Mouse (Mus musculus) adrenal gland, adult 8-10 months (tissue): ENCODE measurements around the gene St6galnac5. TPM values are rescaled to one million over a fixed set of nuclear protein-coding genes. Genes with fewer than 3 reads are reported as not detected.

Source experiments
- DNase-seq: peaks from one replicate; pipeline ENCODE4 v3.0.0; 2022
- total RNA-seq, 4 experiments: library from RNA; stranded (reverse); gene quantifications; 2 replicates each; pipeline ENCODE4 v1.2.4; 2022

Gene St6galnac5
- total RNA-seq, 4 experiments from 2014 or later, result 0.49 to 1.2 (median 0.82) TPM

DNA sequence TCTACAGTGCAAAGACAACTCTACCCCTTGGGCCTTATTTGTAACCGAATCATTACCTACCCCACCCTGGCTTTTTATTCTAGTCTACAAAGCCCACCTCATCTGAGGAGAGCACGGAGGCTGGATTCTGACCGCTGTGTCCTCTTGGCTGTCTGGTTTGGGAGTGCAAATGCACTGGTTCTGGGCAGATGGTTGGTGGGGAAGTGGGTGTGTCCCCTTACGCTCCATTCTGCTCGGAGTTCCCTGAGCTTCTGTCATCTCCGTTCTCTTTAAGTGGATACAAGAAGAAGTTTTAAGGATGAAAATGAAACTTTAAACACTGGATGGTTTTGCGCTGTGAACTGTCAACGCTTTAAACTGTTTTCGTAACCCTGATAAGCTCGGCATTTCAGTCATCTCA is 68.9 kb downstream of the St6galnac5 start:
- DNase-seq, result no peak

DNA sequence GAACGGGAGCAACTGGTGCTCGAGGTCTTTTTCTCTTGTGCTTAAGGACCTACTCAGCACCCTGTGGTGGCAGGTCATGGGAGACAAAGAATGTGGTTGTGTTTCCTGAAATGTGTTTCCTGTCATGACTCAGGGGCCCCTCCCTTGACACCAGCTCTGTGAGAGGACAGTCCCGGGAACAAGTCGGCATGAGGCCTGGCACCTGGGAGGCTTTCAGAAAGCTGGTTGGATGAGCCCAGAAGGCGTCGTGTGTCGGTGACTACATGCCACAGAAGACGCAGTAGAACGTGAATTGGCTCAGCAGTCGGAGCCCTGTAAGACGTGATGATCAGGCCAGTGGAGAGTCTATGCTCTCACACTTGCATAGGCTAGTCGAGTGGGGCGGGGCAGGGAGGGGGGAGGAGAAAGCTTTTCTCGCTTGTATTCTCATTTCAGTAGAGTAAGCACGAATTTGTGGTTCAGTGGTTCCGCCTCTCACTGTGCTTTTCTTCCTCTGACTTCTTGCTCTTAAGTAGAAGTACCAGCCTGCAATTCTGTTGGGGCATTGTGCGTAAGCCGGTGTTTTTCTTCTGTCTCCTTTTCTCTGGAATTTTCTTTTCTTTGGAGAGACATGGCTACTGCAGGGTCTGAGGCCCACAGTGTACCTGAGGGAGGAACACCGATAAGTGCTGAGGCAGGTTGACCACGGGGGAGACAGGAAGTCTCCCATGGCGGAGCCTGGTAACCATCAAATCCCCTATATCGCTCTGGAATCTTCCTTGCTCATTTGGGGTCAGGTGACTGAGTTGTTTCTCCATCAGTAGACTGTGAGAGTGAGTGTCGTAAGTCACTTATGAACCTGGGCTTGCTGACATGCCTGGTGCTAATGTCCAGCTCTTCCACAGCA is 69.6 kb downstream of the St6galnac5 start:
- DNase-seq, result no peak

DNA sequence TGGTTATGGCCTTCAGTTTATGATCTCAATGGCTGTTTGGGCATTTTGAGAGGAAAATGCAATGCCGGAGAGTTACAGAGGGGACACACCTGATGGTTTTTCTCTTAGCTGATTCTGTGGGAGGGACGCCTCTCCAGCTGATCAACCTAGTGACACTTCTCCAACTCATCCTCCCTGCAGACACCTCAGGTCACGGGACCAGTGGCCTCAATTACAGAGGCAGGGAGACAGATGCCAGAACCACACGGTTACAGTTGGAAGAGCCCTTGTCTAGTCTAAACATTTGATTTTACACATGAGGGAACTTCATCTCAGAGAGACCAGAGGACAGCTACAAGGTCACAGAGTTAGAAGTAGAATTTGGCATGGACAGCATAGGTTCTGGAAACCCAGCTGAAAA is 70.5 kb downstream of the St6galnac5 start:
- no peak for DNase-seq

DNA sequence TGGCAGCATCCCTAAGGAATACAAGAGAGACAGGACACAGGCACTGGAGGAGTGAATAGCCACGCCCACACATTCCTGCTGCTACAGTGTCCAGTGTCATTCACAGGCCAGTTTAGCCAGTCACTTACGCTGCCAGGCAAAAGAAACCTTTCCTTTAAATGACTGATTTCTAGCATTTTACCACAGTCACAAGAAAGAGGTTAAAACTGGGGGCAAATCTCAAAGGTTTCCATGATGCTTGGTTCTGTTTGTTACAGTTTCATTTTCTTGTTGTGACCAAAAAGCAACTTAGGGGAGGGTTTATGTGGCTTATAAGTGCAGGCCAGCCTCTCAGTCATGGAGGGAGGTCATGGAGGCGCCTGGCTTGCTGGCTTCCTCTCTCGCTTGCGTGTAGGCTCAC is 74.4 kb downstream of the St6galnac5 start:
- DNase-seq, result no peak

DNA sequence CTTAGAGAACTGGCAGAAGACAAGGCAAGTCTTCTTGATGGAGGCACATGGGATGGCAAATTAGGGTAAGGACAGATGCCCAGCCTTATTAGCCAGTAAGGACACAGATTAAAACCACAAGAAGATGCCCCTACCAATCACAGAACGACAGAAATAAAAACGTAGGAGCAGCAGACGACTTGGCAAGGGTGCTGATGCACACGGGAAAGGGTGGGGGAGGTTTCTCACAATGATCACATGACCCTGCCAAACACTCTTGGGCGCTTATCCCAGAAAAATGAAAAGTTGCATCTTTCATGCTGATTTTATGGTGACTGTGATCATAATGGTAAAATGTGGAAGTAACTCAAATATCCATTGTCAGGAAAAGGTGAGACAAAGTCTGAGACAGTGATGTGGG is 75.0 kb downstream of the St6galnac5 start:
- DNase-seq, result no peak

DNA sequence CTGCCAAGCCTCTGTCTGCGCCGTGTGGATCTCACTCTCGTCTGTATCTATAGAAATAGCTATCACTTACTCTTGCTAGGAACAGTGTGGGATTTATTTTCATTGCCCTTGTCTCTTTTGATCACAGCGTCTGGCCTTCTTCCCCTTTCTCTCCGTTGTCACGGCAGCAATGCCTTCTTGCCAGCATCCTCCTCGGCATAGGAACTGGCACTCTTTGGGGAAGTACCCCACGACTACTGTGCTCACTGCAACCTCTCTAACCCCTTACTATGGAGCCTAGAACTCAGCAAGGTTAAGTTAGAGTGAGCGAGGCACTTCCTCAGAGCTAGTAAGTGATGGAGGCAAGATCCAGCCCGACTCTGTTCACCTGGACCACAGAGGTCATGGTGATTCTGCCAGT is 76.2 kb downstream of the St6galnac5 start:
- DNase-seq, result no peak

DNA sequence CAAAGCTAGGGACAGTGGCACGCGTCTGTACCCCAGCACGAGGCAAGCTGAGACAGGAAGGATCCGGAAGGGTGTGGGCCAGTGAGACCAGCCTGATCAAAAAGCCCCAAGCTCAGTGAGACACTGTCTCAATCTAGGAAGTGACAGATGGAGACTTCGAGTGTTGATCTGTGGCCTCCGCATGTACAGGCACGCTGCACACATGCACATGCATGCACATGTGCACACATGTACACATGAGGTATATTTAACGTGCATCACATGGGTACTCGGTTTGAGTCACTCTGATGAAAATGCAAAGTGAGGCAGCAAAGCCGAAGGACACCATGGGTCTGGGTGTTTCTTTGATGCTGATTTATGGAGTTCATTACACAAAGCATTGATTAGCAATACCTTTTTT is 77.0 kb downstream of the St6galnac5 start:
- no peak for DNase-seq

DNA sequence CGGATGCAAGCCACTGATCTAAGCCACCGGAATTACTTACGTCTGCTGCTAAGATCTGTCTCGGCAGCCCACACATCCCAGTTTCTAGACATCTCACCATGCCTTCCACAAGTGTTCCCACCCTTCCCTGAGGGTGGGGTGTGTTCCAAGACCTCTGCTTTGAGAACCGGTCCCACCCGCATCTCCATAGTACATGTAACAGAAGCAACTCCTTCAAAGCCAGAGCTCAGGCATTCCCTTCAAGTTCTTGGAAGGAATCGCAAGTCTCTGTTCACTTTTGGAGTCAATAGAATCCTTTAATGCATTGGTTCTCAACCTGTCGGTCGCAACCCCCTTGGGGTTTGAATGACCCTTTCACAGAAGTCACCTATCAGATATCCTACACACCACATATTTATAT is 83.1 kb downstream of the St6galnac5 start:
- no peak for DNase-seq

DNA sequence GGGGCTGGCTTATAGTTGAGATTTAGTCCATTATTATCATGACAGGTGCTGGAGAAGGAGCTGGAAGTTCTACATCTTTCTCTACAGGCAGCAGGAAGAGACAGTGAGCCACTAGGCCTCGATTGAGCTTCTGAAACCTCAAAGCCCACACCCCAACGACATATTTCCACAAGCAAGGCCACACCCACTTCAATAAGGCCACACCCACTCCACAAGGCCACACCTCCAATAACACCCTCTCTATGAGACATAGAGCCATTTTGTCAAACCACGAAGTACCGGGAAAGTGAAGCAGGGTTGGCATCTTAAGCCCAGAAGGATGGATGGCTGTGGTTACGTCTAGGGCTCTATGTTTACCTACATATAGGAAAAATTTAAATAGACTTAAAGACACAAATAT is 84.8 kb downstream of the St6galnac5 start:
- DNase-seq, result no peak

DNA sequence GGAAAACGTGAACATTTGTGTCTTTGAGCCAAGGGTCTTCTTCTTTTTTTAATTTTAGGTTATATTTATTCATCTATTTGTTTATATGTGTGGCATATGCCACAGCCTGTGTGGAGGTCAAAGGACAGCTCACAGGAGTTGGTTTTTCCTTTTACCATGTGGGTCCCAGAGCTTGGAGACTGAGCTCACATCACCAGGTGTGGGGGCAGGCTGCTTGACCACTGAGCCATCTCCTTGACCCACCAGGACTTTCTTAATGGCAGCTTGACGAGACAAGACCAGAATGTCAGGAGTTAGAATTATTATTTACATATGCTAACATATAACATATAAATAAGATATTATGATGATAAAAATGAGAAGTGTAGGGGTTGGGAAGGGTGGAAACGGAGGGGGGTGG is 85.9 kb downstream of the St6galnac5 start:
- DNase-seq, result no peak

DNA sequence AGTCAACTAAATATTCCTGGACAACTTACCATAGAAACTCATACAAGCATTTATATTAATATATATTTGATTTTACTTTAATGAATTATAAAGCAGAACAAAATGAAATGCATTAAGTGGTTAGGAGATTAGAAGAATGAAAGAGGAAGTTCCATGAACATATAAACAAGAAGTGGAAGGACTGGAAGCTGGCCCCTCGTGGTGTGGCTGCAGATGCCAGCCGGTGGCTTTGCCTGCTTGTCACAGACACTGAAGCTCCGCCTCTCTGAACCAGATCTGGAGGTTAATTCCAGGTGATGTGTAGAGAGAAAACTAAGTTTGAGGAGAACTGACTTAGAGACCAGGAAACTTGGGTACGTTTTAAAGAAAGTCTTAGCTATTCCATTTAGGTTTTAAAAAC is 87.1 kb downstream of the St6galnac5 start:
- no peak for DNase-seq

DNA sequence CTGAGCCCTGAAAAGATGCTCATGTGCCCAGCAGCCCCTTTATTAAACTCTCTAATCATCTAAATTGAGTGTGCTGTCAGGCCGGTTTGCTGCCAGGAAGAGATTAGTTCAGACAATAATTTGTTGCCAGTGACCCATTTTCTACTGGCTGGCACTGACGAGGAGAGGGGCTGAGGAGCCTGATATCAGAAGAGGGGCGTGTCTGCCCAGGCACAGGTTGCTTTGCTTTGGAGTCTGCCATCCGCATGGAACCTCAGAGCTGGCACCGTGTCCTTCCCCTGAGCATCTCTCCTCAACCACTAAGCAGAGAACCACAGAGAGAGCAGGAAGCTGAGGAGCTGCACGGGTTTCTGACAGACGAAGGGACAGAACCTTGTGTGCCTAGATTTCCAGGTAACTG is 93.9 kb downstream of the St6galnac5 start:
- DNase-seq, result no peak

DNA sequence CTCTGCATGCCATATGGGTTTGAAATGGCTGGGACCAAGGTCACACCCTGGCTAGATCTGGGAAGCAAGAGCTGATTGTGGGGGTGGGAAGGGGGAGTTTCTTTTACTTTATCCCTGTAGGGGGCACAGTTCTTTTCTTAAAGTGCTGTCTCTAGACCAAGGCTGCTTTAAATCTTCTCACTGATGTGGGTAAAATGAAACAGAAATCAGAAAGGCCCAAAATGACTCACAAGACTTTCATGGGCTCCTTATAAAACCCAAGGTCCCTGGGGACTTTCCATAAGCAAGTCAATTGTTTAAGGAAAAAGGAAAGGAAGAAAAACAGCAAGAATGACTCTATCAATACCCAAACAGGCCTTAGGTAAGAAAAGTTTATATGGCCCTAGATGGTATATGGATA is 95.3 kb downstream of the St6galnac5 start:
- DNase-seq, result no peak

DNA sequence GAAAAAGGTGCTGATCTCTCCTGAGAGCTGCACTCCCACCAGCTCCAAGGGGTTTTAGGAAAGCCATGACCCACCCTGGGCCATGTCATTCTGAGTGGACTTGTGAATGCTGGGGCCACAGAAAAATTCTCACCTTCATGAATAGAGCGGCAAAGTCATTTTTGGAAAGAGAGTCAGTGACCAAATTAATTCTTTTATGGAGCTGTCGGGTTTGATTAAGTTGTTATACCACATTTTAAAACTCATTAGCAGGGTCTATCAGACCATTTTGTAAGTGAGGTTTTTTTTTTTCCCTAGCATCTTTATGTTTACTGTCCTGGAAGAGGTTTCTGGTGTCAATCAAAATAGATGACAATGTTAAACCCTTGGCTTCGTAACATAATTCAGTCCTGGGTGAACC is 98.5 kb downstream of the St6galnac5 start:
- DNase-seq, result no peak

DNA sequence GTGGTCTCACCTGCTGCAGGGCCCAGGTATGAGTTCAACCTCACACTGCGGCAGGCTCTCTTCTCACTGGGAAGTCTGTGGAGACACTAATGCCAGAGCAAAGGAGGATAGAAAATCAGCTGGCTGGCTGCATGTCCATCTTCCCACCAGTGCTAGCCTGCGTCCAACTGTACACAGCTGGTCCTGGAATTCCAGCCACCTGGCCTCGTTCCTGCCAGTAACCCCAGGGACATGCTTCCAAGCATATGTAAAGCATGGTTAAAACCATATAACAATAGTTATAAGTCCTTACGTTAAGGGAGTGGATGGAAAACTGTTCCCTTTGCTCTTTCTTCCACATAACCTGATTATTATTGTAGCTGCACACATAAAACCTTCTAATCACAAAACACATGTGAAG is 100.3 kb downstream of the St6galnac5 start:
- no peak for DNase-seq

DNA sequence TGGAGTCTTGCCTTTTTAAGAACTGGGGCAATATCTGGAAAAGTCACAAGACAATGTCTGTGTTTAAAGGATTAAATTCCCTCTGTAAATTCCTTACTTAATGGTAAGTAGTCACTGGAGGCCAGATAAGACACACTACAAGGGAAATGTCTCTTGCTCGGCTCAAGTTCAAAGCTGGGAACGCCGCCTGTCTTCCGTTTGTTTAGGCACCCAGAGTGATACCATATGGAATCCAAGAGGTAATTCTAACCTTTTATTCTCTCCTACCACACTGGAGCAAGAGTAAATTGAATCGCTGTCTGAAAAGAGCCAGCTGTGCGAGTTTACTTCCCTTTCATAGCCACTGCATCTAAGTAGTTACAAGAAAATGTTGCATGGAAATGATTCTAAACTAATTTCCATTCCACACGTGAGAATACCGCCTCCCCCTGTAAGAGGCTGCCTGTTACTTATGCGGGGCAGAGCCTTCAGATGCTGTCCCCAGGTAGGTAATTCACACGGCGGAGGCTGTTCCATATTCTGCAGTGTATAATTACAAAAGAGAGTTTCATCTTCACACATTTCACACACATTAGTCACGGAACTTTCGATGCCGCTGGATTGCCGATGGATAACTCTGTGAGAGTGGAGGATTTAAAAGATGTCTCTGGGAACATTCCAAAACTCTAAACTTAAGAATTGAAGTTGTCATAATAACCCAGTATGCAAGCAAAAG is 101.8 kb downstream of the St6galnac5 start:
- DNase-seq, result no peak

DNA sequence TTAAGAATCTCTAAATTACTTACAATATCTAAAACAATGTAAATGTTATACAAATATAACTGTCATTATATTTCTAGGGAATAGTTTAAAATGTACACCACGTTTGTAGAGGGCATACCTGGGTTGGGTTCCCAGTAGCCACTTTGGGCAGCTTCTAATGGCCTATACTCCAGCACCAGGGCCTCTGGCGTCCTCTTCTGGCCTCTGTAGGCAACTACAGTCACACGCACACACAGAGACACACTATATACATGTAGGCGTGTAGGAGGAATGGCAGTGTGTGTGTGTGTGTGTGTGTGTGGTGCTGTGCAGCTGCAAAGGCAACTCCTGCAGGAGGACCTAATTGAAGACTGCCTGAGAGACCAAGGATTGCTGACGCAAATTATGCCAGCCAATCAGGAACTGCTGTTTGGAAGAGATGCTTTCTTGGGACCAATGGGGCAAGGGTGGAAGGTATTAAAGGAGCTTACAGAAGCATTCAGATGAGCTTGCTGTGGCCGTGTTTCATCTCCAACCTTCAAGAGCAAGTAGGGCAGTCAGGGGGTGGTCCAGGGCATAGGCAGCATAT is 106.2 kb downstream of the St6galnac5 start:
- DNase-seq, result no peak

DNA sequence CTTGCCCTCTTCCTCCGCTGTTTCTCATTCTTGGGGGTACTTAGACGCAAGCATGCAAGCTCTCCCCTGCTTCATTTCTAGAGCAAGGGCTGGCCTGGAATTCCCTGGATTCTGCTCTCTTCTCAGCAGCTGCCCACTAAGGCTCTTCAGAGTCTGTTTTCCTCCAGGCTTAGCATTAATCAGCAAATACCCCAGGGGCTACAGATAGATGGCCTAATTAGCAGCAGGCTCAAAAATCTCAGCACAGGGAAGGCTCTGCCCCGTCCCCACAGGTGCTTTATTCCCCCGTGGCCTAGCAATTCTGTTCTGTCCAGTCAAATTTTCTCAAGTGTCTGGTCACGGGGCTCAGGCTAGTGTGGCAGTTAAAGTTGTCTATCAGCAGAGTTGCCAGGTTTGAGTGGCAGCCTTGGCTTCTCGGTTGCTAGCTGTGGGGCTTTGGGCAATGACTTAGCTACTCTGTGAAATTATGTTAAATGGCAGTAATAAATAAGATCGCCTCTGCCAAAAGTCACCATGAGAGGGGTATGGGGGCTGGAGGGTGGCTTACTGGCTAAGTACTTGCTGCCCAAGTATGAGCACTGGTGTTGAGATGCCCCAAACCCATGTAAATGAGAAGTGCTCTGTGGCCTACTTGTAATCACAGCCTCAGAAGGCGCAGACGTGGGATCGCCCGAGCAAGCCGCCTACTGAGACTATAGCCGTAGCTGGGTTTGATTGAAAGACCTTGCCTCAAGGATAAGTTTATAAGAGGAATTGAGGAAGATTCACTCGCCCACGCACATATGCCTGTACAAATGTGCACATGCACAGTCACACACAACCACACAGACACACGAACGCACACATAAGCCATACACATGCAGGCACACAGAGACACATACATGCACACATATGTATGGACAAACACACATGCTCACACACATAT is 107.4 kb downstream of the St6galnac5 start:
- DNase-seq, result no peak

DNA sequence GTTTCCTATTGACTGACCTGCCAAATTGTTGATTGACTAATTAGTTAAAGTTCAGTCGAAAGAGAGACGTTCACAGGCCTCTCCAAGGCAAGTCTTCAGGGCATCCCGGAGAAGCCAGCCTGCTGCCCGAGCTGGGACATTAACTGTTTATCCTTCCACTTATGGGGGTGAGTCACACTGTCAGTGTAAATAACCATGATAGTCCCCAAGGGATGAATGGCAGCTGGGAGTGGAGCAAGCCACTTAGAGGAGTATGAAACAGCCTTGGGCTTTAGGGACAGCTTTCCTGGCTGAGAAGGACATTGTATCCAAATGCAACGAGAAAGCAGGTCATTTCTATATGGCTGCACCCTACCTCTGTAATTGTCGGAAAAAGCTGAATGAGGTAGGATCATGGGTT is 109.5 kb downstream of the St6galnac5 start:
- DNase-seq, result no peak

DNA sequence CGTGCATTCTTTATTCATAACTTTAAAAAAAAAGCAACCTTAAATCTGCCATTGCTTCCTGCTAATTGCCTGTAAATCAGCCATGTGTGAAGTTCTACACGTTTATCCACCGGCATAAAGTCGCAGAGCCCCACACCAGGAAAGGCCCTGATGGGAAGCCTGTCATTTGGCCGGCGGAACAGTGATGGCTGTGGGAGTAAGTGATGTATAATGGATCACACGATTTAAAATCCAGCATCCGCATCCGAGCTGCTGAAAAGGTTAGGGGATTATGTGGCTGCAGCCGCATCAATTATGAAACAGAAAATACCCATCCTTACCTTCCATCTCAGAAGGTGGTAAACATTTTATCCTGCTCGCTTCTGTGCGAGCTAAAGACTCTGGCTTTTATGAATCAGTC is 110.0 kb downstream of the St6galnac5 start:
- DNase-seq, result no peak

DNA sequence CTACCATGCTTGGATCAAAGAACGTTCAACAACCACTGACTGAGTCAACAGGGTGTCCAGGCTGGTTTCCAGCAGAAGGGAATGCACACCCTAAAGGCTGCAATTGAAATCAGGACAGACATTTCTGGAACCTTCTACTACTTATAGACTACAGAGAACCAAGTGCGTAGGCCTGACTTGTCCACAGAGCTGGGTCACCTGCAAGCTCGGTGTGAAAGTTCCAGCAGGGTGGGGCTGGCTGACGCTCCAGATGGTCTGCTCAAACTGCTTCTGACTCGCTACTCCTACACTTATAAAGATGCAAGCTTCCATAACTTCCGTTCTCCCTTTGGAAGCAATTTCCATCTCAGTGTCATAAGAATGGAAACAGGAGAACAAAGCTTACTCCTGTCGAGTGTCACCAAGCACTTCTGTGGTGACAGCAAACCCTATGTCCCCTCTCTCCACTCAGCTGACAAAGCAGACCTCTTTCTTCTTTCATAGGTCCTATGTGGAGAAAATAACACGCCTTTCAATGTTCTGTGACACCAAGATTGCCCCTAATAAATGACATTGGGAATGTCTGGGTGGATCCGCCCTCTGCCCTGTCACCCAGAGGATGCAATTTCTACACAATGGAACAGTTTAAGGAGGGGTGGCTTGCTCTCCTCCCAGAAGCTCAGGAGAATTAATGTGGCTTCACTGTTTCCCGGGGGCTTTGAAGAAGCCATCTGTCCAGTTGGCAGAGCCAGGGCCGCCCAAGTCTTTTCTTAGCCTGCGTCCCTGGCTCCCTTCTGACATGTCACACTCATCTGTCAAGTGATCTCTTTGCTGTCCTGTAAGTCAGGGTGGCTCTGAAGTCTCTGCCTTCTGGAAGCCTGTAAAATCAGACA is 114.2 kb downstream of the St6galnac5 start:
- DNase-seq, result no peak
